Mouse (Mus musculus) testis, postnatal 14 days (tissue): ENCODE results near the gene Slc5a5.
"Not testable (repeated sequence)": the region's sequence is repeated elsewhere in the genome, so short reads cannot be mapped to it uniquely, and the experiment has no call there.

Experiments used
- DNase-seq: peaks from one replicate; pipeline ENCODE4 v3.0.0; 2021; ENCODE audit warnings: low spot score

Gene Slc5a5

GRCm38 (mm10) chr8:70902211-70902610 lies 9.7 kb upstream of the Slc5a5 start:
- DNase-seq = no peak

- DNase-seq = no peak
Measured at GRCm38 (mm10) chr8:70900872-70901387, 8.4 kb upstream of the Slc5a5 start.

GRCm38 (mm10) chr8:70899226-70899625 lies 6.7 kb upstream of the Slc5a5 start:
- no peak for DNase-seq

- no peak for DNase-seq
Measured at GRCm38 (mm10) chr8:70898661-70899198, 6.2 kb upstream of the Slc5a5 start.

- DNase-seq = peak; percentile 76
Measured at GRCm38 (mm10) chr8:70897681-70898413, 5.3 kb upstream of the Slc5a5 start.

GRCm38 (mm10) chr8:70897021-70897680 lies 4.6 kb upstream of the Slc5a5 start, which contains the start of gene Rpl18a:
Rpl18a (minus strand) TSS chr8:70897412.
- peak; percentile 98 for DNase-seq

- DNase-seq = no peak
Measured at GRCm38 (mm10) chr8:70896316-70897020, 3.9 kb upstream of the Slc5a5 start.

- not testable (repeated sequence) for DNase-seq
Measured at GRCm38 (mm10) chr8:70895571-70896259, 3.2 kb upstream of the Slc5a5 start.

GRCm38 (mm10) chr8:70894771-70895545 lies 2.4 kb upstream of the Slc5a5 start:
- no peak for DNase-seq

- DNase-seq = no peak
Measured at GRCm38 (mm10) chr8:70894385-70894720, 1.8 kb upstream of the Slc5a5 start.

- DNase-seq = peak; percentile 70
Measured at GRCm38 (mm10) chr8:70893656-70894384, 1.3 kb upstream of the Slc5a5 start.

- no peak for DNase-seq
Measured at GRCm38 (mm10) chr8:70892896-70893655, 519 bp upstream of the Slc5a5 start.

GRCm38 (mm10) chr8:70891356-70891755 lies 1.2 kb downstream of the Slc5a5 start:
- peak; percentile 54 for DNase-seq

- no peak for DNase-seq
Measured at GRCm38 (mm10) chr8:70890656-70891055, 1.9 kb downstream of the Slc5a5 start.

- DNase-seq = peak; percentile 55
Measured at GRCm38 (mm10) chr8:70887669-70888068, 4.9 kb downstream of the Slc5a5 start.

GRCm38 (mm10) chr8:70885612-70886011 lies 6.9 kb downstream of the Slc5a5 start:
- no peak for DNase-seq

- no peak for DNase-seq
Measured at GRCm38 (mm10) chr8:70884683-70885082, 7.9 kb downstream of the Slc5a5 start.

- no peak for DNase-seq
Measured at GRCm38 (mm10) chr8:70884186-70884585, 8.4 kb downstream of the Slc5a5 start.

- no peak for DNase-seq
Measured at GRCm38 (mm10) chr8:70880546-70880945, 12.0 kb downstream of the Slc5a5 start.

- no peak for DNase-seq
Measured at GRCm38 (mm10) chr8:70880126-70880525, 12.4 kb downstream of the Slc5a5 start.
